Mouse (Mus musculus): ENCODE results near the gene Degs2. TPM values are rescaled to one million over a fixed set of nuclear protein-coding genes. Genes with fewer than 3 reads are reported as not detected.

The Degs2 gene
- total RNA-seq, 2 experiments from 2014 or later = 0.27 to 0.81 TPM

DNA sequence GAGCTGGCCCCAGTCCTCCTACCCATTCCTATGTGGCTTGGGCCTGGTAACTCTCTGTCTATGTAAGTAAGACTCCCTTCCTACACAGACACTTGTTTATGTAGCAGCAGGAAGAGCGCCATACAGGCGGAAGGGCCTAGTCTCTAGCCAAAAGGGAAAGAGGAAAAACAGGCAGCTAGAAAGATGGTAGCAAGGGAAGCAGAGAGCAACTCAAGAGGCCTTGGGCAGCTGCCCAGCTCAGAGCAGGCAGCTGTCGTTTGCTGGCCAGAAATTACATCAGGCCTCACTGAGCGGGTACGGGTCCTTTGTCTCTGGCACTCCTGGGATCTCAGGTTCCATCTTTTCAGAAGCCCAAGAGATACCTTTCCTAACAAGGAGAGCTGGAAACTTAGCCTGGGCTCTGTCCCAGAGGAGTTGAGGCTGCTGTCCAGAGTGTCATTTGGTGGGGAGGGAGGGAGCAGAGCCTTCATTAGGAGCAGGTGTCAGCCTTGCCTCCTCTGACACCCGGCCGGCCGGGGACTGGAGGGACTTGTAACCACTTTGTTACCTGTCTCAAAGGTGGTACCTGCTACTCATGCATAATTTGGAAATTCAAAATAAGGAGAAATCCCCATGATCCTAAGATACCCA, 33.4 kb downstream of the Degs2 start:
- intact Hi-C loops (cut with DNase I) = no loop called here
- no peak for DNase-seq

DNA sequence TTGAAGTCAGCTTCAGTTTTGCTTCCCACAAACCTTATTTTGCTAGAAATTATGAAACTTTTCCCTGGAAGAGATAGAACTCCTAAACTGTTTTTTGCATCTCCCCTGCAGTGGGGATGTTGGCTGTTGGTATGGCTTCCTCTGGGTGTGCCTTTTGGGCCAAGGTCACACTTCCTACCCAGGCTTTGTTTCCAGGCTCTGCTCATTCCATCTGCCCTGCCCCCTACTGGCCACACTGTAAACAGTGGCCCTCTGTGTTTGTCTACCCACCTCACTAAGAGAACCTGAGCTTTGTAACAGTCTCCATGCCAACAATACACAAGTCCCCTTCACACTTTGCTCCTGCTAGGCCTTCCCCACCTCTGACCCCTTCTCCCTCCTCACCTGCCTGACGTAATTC, 44.8 kb downstream of the Degs2 start:
- intact Hi-C loops (cut with DNase I) = loop anchor here (5.0 kb wide), 2 partner anchors 45 to 95 kb away; no protein-coding TSS in a partner anchor

DNA sequence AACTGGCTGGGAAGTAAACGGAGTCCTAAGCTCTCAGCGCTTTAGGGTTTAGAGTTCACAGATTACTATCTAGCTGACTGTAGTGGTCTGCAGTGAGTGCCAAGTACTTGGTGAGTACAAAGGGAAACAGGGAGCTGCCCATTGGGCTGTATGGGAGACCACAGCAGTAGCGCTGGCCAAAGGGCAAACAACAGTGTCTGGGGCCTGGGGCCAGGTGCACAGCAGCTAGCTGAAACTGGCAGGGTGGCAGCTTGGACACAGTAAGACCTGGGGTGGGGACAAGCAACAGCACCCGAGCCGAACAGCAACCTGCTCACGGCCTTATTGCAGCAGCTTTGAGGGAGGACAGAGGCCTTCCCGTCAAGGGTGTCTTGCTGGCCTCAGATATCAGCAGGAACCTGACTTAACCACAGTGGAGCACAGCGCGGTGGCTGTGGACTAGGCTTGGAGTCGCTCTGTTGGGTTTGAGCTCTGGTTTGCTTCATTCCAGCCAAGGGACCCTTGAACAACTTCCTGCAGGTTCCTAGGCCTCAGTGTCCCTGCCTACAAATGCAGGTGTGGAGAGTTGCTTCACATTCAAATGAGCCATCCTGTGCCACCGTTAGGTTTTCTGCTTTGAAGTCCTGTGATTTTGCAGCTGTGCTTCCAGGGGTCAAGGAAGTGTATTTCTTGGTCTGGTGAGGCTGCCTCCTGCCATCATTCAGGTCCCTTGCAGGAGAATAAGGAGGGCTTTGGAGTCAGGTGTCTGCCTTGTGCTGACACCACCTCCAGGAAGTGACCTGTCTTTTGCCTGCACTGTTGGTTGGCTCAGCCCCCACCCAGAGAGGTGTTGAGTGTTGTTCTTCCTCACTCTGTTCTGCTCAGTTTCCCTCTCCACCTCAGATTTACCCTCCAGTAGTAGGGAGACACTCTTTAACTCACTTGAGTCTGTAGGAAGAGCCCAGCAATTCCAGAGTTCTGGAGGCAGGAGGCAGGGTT, 48.5 kb downstream of the Degs2 start:
- intact Hi-C loops (cut with DNase I) = no loop called here
- no peak for DNase-seq

More for the DNA sequence above, 44.8 kb downstream of the Degs2 start:
- peak; percentile 62 to 70 for DNase-seq

DNA sequence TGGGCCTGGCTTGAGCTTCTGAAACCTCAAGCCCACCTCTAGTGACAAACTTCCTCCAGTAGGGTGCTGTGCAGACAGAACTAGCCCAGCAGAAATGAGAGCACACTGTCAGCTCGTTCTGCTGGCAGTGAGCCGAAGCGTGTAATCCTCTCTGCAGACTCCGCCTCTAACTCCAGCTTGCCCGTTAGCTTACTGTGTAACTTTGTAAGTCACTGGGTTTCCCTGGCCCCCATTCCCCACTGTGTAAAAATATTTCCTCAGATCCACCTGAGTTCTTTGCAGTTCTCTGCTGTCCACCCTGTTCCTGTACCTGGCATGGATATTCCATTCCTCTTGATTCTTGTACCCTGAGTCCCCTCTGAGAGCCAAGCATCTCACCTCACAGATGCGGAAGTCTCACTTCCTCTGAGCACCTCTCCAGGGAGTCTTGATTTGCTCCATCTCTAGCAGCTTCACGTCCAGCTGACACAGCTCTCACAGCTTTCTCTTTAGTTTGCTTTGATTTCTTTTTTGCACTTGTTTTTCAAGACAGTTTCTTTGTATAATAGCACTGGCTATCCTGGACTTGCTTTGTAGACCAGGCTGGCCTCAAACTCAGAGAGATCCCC, 51.0 kb downstream of the Degs2 start:
- intact Hi-C loops (cut with DNase I) = no loop called here
- DNase-seq = peak; percentile 62 to 74

DNA sequence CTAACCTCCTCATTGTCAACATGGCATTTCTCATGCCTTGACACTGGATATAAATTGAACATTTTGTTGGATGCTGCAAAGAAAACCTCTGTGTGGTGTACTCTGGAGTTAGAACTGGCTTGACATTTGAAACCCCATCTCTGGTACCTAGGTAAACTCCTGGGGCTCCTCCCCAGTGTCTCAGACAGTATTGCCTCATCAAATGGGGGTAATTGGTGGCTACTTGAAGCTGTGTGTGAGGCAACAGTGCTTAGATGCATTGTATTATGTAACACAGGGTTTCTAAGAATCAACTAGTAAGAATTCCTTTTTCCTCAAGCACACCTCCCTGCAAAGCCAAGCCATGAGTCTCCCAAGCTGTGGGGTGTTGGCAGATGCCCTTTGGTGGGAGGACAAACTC, 54.3 kb downstream of the Degs2 start:
- DNase-seq = no peak
- intact Hi-C loops (cut with DNase I) = no loop called here

DNA sequence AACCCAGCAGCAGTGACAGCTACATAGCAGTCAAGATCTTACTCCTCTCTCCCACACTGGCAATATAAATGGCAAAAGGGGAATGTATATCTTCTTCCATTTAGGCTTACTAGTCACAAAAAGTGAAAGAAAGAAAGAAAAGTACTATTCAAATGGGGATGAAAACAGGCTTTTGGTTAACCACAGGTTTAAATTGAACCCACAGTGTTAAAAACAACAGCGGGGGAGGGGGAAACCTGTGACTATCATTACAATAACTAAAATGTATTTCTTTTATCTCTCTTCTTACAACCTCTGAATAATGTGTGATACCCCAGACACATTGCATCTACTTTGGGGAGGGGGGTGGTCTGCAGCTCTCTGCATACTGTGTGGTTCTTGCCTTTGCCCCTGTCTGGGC, 55.9 kb downstream of the Degs2 start:
- DNase-seq = no peak
- intact Hi-C loops (cut with DNase I) = no loop called here

DNA sequence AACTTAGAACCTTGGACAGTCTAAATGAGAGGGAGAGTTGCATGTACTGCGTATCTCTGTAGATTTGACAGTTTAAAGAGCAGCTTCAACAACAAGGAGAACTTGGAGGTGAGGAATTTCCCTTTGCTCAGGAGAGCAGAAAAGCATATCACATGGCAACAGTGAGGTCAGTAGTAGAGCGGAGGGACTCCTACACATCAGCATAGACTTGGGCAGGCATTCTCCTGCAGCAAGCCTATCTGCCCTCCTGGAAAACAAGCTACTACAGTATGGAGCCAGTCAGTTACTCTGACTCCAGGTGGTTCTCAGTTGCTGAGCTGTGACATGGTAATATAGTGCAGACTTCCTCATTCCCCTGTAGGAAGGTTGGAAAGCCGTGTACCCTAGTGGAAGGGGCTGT, 60.1 kb downstream of the Degs2 start:
- DNase-seq = no peak
- intact Hi-C loops (cut with DNase I) = no loop called here

DNA sequence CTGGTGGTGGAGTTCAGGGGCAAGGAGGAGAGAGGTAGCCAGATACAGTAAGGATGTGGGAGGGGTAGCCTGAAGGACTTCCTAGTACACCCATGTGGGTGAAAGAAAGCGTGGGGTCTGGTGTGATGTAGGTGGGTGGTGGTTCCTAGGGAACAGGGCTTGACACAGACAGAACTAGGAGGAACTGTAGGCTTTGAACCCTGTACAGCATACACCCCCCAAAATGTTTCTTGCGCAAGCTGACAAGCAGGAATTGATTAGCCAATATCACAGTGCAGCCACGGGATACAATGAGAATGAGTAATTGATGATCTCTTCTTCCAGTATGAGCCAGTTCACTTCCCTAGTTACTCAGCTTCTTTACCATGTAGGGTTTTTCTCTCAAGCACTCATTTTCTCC, 63.0 kb downstream of the Degs2 start:
- DNase-seq = no peak

DNA sequence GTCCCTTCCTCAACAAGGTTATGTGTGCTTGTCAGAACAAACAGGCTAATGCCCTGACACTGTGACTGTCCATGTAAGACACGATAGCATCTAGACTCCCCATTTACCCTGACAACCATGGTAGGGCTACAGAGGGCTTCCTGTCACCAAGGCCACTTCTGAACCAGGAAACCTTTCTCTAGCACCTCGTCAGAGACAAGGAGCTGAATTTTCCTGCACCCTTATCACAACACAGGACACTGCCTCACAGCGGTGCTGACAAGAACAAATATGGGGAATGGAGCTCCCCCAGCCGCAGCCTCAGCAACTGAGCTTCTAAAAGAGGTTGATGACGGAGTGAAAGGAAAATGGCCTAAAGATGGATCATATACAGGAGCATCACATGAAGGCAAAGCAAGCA, 64.7 kb downstream of the Degs2 start:
- intact Hi-C loops (cut with DNase I) = no loop called here
- no peak for DNase-seq

More for the DNA sequence above, 63.0 kb downstream of the Degs2 start:
- intact Hi-C loops (cut with DNase I) = no loop called here

DNA sequence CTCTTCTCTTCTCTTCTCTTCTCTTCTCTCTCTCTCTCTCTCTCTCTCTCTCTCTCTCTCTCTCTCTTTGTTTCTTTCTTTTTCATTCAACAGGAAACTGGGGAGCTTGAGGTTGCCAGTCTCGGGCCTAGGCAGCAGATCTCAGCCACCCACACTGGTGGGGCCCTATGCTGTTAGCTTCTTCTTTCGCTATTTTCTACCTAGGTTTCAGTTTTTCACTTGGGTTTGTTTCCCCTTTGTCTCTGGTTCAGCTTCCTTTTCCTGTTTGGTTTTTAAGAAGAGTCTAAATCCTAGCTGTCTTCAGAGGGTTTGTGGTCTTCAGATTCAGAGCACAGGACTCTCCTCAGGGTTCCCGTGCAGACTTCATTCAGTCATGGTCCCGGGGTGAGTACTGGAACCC, 66.6 kb downstream of the Degs2 start:
- no peak for DNase-seq
- intact Hi-C loops (cut with DNase I) = no loop called here

DNA sequence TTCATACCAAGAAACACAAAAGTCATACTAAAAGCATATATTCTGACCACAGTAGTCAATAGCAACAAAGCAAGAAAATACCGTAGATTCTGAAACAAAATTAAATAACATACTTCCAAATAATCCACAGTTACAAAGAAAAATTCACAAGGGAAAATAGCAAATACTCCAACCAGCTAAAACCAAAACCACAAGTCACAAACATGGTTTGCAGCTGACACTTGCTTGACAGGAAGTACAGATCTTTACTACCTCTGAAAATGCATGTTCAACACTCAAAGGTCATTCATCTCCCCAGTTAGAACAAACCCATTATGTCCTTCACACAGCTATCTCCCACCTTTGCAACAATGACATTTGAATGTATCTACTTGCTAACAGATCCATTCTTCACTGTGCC, 68.1 kb downstream of the Degs2 start:
- intact Hi-C loops (cut with DNase I) = no loop called here
- DNase-seq = no peak

DNA sequence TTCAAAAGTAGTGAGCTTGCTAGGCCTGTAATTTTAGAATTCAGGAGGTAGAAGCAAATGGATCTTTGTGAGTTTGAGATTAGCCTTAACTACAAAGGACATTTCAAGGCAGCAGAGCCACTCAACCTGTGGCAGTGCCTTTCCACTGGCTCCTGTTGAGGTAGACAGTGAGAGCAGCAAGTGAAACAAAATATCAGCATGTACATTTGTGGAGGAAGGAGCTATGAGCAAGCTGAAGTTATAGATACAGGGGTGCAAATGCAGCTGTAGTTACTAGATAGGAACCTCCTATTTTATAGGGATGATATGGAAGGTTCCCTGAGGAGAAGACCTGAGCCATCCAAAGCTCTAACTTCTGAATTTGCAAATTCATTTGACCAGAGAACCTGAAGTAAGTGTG, 69.6 kb downstream of the Degs2 start:
- intact Hi-C loops (cut with DNase I) = no loop called here

DNA sequence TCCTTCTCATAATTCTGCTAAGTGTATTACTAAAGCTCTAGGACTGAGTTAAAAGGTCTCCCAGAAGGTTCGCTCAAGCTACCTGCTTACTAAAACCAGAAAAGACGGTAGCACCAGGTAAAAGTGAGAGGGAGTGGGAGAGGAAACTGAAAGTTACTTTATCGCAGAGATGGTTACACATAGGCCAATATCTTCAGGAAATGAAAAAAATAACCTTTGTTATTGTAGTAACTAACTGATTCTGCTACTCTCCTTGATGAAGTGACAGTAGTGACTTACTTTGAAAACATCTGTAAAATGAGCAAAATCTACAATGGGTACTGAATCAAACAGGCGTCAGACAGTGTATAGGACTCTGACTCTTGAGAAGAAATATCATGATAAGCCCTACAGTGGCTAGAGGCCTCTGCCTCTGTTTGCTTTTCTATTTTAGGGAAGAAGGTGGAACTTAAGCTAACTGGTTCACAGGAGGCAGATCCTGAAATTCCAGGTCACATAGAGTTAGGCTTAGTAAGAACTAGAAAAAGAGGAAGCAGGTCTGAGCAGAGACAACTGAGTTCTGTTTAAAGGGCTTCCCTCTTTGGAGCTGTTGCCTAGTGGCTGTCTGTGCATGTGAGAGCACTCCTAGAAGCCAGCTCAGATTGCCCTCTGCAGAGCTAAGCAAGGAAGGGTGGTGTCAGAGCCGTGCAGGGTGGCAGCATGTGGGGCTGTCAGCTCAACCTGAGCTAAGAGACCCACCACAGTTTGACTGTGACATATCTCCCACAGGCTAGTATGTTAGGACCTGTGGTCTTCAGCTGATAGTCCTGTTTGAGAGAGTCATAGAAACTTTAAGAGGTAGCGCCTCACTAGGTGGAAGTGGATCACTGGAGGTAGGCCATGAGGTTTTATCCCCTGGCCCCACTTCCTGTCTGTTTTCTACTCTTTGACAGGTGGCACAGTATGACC, 71.1 kb downstream of the Degs2 start:
- intact Hi-C loops (cut with DNase I) = no loop called here
- DNase-seq = no peak

More for the DNA sequence above, 69.6 kb downstream of the Degs2 start:
- DNase-seq = no peak

DNA sequence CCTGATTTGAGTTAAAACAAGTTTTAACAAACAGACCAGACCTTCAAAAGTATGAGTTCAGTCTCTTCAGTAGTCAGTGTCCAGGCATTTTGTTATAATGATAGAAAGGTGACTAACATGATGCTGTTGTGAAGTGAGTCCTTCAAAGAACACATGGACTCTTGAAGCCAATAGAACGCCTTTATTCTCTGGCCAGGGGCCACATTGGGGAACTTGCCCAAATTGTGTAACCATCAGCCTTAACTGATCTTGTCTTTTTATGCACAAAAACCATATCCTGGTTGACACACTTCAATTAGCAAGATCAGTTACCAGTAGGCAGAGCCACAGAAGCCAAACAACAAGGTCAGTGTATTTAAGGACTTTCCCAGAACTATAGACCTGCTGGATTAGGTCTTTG, 72.6 kb downstream of the Degs2 start:
- DNase-seq = no peak
- intact Hi-C loops (cut with DNase I) = no loop called here

Small RNA genes lying within 50 kb of the gene (microRNA-seq; reads per million reads assigned to microRNA genes)
- gene Gm23872 (0 reads per million in 2 experiments), gene Mir342 (2,658 to 2,681 reads per million in 2 experiments)

Other genes starting within 250 kb of the Degs2 start
- gene Evl, start 147.6 kb downstream of the Degs2 start, total RNA-seq (2021) = 10 to 100 TPM; 76.2 to 76.8 TPM
- gene Yy1, start 90.7 kb upstream of the Degs2 start, total RNA-seq (2021) = 10 to 100 TPM; 39.3 to 41.4 TPM
- 1 to 10 TPM; 5.7 to 6.0 TPM for gene Slc25a29, start 133.6 kb upstream of the Degs2 start, total RNA-seq (2021)
- gene Slc25a47, start 133.7 kb upstream of the Degs2 start, total RNA-seq (2021) = 1 to 10 TPM; 5.1 to 7.9 TPM
- 1 to 10 TPM; 4.7 to 6.5 TPM for gene Wdr25, start 191.3 kb upstream of the Degs2 start, total RNA-seq (2021)
- gene Wars, start 191.9 kb upstream of the Degs2 start, total RNA-seq (2021) = 10 to 100 TPM; 32.2 to 36.7 TPM